Mouse (Mus musculus): Measurements from ENCODE around the gene Itga1. TPM values are rescaled to one million over a fixed set of nuclear protein-coding genes. Genes with fewer than 3 reads are reported as not detected.

Gene Itga1
- total RNA-seq, 2 experiments from 2014 or later: 12.3 to 14.1 TPM

DNA sequence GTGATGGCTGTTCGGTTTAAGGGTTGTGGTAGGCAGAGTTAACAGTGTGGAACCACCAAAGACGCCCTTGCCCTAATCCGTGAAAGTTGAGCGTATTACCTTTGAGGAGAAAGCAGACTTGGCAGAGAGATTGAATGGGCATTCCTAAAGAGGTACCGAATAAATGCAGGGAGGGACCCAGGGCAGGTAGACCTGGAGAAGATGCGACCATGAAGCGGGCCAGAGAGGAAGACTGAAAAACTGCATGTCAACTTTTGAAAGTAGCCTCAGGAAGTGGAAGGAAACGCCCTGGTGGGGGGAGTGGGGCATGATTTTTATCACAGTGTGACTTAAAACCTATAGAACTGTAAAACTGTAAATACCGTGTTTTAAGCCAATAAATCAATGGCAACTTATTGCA is 2.4 kb downstream of the Itga1 start:
- no peak for DNase-seq (ENCODE audit: low spot score in 2 of 2)

DNA sequence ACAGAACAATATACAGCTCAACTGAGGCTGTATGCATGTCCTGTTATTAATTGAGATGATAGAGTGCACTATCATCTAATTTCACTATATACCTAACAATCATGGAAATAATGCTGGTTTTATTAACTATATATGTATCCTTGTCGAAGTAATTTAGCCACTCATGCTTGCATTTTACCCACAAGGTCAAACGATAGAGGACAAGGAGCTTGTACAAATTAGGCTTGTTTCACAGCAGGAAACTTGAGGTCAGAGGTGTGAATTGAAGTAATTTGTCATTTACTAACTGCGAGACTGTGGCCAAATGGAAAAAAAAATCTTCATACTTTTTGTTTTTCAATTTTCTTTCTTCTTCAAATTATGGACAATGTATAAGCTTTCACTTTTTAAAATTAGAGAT is 3.5 kb downstream of the Itga1 start:
- DNase-seq (ENCODE audit: low spot score in 2 of 2): no peak

DNA sequence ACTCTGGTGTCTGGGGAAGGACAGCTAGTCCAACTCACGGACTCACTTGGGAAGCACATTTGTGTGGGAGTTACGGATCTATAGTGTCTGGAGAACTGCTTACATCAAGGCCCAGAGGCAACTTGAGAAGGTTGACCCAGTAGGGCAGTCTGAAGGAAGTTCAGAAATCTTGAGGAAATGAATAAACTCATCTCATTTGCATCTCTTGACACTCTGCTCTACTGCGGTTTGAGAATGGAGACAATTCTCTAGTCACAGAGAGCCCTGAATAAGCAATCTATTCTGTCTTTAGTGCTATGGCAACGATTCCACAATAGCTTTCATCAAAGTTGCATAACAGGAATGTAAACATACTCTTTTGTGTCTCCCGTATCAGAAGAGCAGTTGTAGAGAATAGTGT is 4.8 kb downstream of the Itga1 start:
- DNase-seq (ENCODE audit: low spot score in 2 of 2): no peak

DNA sequence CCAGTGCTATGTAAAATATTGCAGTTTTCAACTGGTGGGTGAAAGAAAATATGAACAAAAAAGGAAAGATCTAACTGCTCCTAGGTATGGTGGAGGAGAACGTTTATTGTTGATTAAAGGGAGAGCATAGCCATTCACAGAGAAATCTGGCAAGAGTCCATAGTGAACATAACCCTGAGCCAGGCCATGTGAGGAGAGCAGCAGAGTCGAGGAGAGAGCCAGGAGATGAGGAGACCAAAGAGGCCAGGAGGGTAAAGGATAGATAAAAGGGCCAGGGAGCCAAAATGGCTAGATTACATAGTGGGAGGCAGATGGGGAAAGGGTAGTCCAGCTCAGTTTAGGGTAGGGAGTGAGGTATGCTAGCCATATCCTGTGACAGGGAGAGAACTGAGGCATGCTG is 5.5 kb downstream of the Itga1 start:
- no peak for DNase-seq (ENCODE audit: low spot score in 2 of 2)

DNA sequence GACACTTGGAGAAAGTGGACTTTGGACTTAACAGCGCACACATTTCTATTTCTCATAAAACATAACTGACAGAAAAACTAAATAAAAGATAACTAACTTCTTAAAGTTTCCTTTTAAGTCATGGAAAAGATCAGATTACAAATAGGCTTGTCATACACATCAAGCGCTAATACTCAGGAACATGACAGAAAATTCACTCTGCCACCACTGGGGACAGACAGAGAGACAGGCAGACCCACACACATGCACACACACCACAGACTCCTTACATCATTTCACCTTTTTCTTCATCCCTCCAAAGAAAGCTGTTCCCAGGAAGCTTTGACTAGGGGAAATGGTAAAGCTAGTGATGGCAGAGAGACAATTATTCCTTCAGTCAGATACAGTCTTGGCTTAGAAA is 6.4 kb downstream of the Itga1 start:
- DNase-seq (ENCODE audit: low spot score in 2 of 2): no peak

DNA sequence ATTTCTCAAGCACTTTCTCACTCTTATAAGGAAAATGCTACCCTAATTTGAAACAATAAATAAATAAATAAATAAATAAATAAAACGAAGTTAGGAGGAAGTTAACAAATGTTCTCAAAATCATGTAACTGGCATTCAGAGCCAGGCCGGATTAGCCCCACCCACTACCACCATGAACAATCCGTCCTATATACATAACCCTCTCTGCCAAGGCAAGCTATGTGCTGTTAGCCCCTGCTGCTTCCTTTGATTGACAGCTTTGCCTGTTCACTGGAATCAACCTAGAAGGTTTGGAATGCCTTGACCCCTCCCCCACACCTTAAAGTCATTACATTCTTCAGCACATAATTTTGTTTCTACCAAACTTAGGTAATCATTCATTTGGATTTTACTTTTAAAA is 10.3 kb downstream of the Itga1 start:
- no peak for DNase-seq (ENCODE audit: low spot score in 2 of 2)

DNA sequence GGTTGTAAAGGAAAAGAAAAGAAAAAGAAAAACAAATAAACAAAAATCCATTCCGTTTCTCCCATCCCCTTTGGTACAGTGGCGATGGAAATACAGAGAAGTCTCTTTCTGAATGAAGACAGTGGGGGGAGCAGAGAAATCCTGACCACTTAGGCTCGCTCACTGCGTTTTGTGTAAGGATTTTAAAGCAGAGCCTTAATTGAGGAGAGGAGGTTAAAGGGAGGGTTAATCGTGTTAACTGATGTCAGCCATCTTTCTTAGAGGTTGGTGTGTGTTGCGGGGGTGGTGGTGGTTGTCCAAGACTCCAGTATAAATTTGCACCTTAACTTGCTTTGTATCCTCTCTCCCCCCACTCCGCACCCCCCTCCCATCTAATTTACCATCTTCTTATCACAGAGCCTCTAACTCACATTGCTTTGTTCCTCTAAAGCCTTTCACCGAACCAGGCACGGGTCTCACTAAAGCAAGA is 10.8 kb downstream of the Itga1 start:
- DNase-seq (ENCODE audit: low spot score in 2 of 2): no peak

DNA sequence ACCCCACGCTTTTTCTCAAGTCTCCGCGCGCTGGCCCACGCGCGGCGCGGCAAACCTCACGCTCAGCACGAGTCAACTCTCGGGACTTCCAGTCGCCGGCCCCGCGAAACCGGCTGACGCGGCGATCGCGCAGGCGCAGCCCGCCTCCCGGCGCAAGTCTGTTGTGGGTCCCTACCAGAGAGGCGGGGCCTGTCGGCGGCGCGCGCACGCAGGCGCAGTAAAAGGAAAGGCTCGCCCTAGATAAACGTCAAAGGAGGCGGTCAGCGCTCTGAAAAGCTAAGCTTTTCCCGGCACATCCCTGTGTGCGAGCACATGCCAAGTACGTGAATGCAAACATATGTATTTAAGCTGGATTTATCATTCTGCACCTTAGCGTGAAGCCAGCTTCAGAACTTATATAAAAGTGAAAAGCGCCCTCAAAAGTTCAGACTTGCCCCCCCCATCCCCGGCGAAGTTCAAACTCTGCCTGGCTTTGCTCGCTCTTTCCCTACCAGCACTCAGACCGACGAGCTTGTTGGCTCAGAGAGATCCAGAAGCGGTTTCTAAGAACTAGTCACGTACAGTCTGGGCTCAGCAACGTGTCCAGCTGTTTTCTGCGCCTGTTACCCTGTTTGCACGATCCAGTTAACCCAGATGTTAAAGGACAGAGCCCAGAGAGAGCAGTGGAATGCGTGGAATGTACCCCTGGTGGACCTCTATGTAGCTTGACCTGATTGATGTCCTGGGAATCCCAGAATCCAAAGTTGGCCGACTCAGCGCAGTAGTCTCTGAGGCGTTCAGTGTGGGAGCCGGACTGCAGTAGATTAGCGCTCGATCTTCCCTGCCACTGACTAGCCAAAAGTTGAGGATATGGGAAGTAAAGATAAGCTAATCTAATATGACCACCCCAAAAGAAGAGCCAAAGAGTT is 11.4 kb downstream of the Itga1 start, which contains the start of gene Pelo:
TSS of gene Pelo (minus strand) at position 118 of the 908 bp plus-strand sequence.
- peak; percentile 92 to 95 for DNase-seq (ENCODE audit: low spot score in 2 of 2)

DNA sequence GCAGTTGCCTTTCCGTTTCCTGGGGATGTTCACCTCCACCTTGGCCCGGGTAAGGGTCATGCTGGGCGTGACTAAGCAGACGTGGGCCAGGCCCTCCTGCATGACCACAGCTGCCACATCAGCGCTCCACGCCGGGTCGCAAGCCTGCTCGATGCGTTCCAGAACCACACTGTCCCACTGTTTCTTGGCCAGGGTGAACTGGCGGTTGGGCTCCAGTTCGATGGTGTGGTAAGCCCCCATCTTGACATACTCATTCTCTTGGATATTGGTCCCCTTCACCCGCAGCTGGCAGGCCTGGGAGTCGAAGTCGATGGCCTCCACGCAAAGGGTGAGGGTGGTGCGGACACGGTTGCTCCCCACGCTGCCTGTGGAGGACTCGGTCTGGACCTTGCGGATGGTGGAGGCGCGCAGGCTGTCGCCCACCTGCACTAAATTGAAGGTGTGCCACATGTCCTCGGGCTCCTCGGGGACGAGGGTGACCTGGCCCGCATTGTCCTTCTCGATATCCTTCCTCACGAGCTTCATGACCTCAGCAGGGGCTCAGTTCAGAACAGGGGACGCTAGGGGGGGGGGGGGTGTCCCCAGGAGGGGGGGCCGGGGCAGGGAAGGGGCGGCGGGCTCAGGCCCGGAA is 12.3 kb downstream of the Itga1 start:
- DNase-seq (ENCODE audit: low spot score in 2 of 2): peak; percentile 18 to 21

DNA sequence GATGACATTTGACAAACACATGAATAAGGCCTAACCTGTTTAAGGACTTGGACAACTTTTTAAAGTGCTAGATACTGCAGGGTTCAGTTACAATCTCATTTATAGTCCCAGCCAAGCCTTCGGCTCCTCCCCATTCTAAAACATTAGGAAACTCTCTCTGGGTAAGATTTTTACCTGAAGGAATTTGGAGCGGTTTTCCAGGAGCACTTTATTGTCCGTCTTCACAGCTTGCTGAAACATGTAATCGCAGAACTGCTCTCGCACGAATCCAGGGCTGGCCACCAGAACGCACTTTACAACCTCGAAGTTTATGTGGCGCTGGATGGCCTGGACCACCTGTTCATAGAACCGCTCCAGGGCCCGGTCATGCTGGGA is 12.8 kb downstream of the Itga1 start:
- DNase-seq (ENCODE audit: low spot score in 2 of 2): no peak

DNA sequence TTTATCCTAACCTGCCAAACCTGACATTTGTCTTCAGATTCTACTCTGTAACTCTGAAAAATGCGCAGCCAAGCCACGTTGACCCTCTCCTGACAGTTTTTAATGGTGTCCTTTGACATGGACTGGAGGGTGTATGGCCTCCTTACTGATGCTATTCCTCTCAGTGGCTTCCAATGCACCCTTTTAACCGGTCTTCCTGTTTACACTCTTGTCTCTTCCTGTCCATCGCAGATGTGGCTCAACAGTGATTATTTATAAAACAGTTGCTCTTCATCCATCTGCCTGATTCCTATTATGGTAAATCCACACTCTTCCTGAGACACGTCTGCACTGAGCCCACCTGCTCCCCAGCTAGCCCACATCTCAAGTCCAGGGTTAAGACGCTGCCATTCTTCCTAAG is 15.8 kb downstream of the Itga1 start:
- DNase-seq (ENCODE audit: low spot score in 2 of 2): no peak

DNA sequence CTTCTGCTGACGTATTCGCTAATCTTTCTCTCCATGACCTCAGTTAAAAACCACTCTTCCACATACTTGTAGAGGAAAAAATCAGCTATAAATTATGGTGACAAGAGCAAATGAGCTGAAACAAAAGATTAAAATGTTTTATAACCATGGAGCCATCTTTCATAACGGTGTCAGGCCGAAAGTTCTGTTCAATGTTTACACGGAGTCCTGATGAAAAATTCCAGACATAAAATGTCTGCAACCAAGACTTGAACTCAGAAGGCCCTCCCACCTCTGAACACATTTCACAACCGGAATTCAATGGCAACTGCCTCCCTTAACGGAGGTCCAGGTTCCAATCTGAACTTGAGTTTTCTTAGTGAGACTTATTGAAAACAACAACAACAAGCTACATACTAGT is 19.4 kb downstream of the Itga1 start:
- no peak for DNase-seq (ENCODE audit: low spot score in 2 of 2)

DNA sequence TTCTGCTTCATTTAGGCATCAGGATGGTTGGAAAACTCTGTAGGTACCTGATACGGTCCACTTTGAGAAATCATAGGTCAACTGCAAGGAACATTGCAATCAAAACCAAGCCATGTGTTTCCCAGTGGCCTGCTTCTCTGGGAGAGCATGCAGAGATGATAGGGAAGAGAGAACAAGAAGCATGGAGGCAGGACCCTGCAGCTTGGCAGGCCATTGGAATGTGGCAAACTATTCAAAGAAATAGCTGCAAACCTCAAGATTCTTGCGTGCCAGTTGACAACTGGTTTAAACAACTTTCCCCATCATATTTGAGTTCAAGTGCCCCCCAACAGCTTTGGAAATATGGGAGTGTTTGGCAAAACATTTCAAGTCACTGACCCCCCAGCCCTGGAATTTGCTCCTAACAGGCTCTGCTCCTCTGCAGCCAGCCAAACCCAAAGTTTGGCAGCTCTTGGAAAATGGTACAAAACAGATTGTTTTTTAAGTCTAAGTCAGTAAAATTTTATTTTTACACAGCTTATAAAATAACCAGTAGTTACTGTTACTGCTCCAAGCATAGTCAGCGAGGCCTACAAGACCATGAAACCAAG is 21.7 kb downstream of the Itga1 start:
- DNase-seq (ENCODE audit: low spot score in 2 of 2): no peak

DNA sequence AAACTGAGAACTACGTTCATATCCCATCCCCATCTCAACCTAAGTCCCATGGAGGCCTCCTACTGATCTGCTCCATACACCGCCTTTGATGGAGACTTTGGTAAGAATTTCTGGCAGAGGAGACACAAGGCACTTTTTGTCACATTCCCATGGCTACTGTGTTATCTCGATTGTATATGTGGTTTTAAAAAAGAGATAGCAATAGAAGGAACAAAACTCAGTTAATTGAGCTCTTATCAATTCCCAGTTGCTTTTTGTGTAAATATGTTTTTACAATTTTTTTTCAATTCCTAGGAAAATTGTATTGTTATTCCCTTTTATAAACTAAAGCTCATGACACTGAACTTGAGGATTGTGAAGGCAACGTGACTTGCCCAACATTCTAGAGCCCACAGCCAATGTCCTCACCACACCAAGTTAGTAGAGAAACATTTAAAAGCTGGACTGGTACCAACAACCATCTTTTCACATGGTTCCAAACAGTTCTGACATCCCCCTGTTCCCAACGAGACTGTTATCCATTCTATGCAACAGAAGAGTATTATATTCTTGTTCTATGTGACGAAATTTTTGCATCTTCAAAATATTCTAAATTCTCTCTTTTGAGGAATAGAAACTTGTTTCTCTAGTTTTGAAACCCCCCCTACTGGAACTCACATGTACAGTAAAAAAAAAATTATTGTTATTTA is 22.6 kb downstream of the Itga1 start:
- DNase-seq (ENCODE audit: low spot score in 2 of 2): no peak

DNA sequence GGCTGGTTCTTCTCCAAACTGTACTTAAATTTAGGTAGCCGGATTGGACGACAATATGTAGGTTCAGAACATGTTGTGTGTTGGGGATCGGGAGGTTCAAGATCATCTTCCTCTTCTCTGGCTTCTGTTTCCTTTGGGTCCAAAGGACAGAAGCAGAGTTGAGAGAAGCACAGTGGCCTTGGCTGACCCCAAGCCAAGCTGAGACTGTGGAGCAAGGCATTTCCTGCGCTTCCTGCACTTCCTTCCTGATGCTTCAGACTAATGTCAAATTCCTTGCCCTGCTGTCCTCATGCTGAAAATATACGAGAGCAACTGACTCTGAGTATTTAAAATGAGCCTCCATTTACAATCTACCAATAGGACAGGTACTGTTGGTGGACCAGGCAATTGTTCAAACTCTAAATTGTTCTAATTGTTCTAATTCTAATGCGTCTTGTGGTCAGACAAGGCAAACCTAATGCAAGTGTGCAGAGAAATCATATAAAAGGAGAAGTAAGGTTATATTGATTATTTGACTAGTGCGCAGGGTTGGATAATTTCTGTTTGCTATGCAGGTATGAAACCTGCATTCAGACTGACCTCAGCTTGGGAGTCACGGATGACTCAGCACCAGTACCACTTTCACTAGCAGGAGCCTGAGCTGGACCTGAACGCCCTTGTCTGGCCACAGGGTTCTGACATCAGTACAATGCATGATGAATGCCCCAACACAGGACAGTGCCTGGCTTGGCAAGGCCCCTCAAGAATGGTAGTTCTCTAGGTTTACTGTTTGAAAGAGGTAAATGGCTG is 24.2 kb downstream of the Itga1 start:
- DNase-seq (ENCODE audit: low spot score in 2 of 2): no peak

DNA sequence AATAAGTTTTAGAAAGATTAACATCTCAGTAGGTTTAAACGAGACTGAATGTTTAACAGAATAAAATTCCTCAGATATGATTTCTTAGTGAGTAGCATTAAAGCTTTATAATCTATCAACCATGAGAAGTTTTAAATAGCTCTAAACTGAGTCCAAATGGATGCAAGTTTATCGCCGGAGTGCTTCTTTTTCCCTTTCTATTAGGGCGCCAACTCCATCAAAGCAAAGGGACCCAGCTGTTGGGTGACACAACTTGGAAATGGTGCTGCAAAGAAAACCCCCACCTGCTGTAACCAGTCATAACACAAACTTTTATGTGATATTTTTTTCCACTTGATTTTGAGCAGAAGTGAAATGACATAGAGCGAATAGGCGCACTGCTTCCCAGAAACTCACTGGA is 29.4 kb downstream of the Itga1 start:
- no peak for DNase-seq (ENCODE audit: low spot score in 2 of 2)

DNA sequence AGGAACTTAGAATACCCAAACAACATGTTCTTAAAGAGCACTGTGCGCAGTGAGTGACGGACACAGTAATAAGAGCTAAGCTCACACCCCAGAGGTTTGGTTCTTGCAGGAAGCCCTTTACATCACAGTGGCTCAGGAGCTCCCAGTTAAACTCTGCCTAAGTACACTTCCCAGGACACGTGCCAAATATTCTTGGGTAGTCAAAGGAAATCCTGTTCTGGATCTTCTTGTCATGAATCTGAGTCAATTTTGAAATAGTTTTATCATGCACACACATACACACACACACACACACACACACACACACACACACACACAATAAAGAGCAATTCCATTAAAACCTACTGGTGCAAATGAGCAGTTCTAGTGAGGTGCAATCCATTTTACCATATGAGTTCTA is 30.3 kb downstream of the Itga1 start:
- DNase-seq (ENCODE audit: low spot score in 2 of 2): no peak

DNA sequence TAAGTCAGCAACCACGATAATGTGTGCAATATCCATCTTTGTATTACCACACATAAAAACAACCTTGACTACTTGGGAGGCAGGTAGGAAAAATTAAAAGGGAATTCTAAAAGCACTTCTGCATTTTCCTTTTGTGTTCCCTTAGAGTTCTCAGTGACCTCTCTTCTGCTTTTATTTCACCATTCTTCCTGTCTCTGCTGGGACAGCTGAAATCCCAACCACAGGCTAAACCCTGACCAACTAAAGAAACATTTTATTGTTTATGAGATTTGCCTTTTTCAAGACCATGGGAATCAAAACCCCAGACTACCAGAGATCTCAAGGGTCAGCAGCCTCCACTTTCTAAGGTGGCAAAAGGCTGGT is 33.8 kb downstream of the Itga1 start:
- no peak for DNase-seq (ENCODE audit: low spot score in 2 of 2)

DNA sequence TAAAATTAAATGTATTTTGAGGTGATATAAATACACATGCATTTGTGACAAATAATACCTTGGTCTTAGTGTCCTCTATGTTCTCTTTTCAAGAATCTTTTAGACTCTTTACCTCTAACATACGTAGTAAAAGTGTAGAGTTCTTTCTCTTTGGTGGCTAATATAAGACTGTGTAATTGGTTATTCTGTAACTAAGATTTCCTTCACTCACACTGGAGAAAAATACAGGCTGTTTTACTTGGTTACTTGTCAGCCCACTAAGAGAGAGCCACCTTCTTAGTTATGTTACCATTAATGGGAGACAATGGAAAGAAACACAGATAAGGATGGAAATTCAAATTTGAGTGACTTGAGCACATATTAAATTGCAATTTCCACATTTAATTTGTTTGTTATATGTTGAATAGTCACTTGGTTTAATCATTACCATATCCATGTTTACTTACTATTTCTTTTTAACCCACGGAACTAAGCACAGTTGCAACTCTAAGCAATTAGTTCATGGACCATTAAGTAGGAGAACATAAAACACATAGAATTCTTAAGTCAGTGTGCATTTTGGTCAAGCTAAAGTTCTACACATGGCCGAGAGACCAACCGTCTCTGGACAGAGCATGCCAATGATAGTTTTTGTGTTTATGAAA is 34.3 kb downstream of the Itga1 start:
- DNase-seq (ENCODE audit: low spot score in 2 of 2): no peak

DNA sequence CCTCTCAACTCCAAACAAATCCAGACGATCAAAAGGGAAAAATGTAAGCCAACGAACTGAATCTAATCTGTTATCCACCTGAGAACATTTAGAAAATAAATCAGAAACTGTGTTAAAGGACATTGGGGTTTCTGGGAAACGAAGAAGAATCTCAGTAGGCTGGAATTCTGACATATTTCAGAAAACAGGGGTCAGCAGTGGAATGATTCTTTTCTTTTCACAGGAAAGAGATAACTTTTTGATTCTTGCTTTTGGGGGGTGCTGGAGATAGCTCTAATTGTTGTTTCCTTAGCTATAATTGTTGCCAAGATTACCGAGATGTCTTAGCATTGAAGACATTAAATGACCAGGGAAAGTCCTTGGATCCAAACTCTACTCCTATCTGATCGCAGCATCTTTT is 44.2 kb downstream of the Itga1 start:
- DNase-seq (ENCODE audit: low spot score in 2 of 2): no peak
